Mouse (Mus musculus) liver, embryonic 11.5 days (tissue): ENCODE measurements around the gene Tmem56. TPM values are rescaled to one million over a fixed set of nuclear protein-coding genes. Genes with fewer than 3 reads are reported as not detected.

Experiments used
- ATAC-seq: fragments of 200-750 bp; cut with Nextera tagmentation; replicated peaks from 2 replicates; pipeline ENCODE4 v1.8.0; 2017; ENCODE audit warnings: moderate number of reproducible peaks, mild to moderate bottlenecking, moderate TSS enrichment, moderate library complexity; ENCODE audit not compliant: low FRiP score
- DNase-seq: peaks from one replicate; pipeline ENCODE4 v3.0.0-alpha.2; 2017; ENCODE audit warnings: low spot score
- H3K27ac ChIP-seq: fragments of 300-500 bp; sonication (generic); 2 replicates; pipeline ENCODE4 v1.5.1; 2014; ENCODE audit warnings: mild to moderate bottlenecking, low read depth, low read length, control low read depth
- H3K27me3 ChIP-seq: fragments of 300-500 bp; sonication (generic); replicated peaks from 2 replicates; pipeline ENCODE4 v1.6.1; 2014; ENCODE audit warnings: low read length, mixed read lengths; ENCODE audit not compliant: control insufficient read depth, insufficient read depth
- H3K36me3 ChIP-seq: fragments of 300-500 bp; sonication (generic); 2 replicates; pipeline ENCODE4 v1.6.1; 2014; ENCODE audit warnings: mild to moderate bottlenecking, low read length, moderate library complexity, mixed read lengths; ENCODE audit not compliant: control insufficient read depth, insufficient read depth
- H3K4me1 ChIP-seq: fragments of 300-500 bp; sonication (generic); replicated peaks from 2 replicates; pipeline ENCODE4 v1.6.1; 2014; ENCODE audit warnings: low read length, mixed read lengths; ENCODE audit not compliant: control insufficient read depth, insufficient read depth
- H3K4me2 ChIP-seq: fragments of 300-500 bp; sonication (generic); 2 replicates; pipeline ENCODE4 v1.6.1; 2014; ENCODE audit warnings: mild to moderate bottlenecking, control low read depth, moderate library complexity
- H3K4me3 ChIP-seq: fragments of 300-500 bp; sonication (generic); 2 replicates; pipeline ENCODE4 v1.5.1; 2014; ENCODE audit warnings: low read depth, low read length, control low read depth
- H3K9ac ChIP-seq: fragments of 300-500 bp; sonication (generic); 2 replicates; pipeline ENCODE4 v1.6.1; 2014; ENCODE audit warnings: low read depth, low read length, control low read depth
- H3K9me3 ChIP-seq: fragments of 300-500 bp; sonication (generic); 2 replicates; pipeline ENCODE4 v1.6.1; 2016; ENCODE audit warnings: low read length, inconsistent platforms, mixed read lengths; ENCODE audit not compliant: control insufficient read depth
- WGBS: fragments of 180-500 bp; shearing (Covaris S2); extraction: QIAGEN DNeasy Blood & Tissue Kit; methylation state at CpG from one replicate; pipeline ENCODE4 v1.1.7; 2014; 5-methylcytosine and 5-hydroxymethylcytosine counted together
- polyA plus RNA-seq: library from polyadenylated mRNA; unstranded; fragments of >200 nt; fragmentation: Nextera tagmentation; extraction: Ambion mirVana; gene quantifications from 2 replicates; pipeline ENCODE4 v1.2.1, GENCODE M21; 2014

Gene Tmem56
- polyA plus RNA-seq, 1 experiment from 2014 or later, result 31.2 TPM

- no peak for ATAC-seq
- H3K4me3 ChIP-seq, result no peak overlapping the region
- no peak overlapping the region for H3K4me2 ChIP-seq
- H3K36me3 ChIP-seq, result no peaks in the 10 kb centered on the region
- H3K27me3 ChIP-seq, result no peaks in the 10 kb centered on the region
- no peaks in the 10 kb centered on the region for H3K9me3 ChIP-seq
- no peak for DNase-seq
- WGBS, result 81% methylated on average over 9 of the region's 9 CpGs
- no peak overlapping the region for H3K27ac ChIP-seq
- H3K4me1 ChIP-seq, result peaks cover 3% of the 10 kb centered on the region; the same call in 1 of the 2 replicates
- H3K9ac ChIP-seq, result no peak overlapping the region
These were observed 30.1 kb upstream of the Tmem56 start for GRCm38 (mm10) chr3:121312979-121313378.

DNA sequence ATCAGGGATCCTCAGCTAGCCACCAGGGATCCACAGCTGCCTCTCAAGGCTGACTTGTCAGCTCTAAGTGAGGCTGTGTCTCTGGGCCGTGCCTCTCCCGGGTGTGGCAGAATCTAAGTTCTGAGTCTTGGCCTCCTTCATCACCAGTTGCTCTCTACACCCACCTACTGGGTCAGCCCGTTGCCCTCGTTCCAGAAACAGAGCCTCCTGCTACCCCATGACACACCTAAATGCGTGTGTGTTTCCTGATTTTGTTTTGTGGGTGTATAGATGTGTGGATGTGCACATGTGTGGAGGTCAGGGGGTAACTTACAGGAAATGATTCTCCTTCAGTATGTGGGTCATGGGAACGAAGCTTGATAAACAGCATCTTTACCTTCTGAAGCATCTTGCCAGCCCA, 29.5 kb upstream of the Tmem56 start:
- H3K36me3 ChIP-seq, result no peaks in the 10 kb centered on the region
- no peaks in the 10 kb centered on the region for H3K27me3 ChIP-seq
- H3K9me3 ChIP-seq, result no peaks in the 10 kb centered on the region
- H3K4me1 ChIP-seq, result peaks cover 3% of the 10 kb centered on the region; the same call in 1 of the 2 replicates
- H3K9ac ChIP-seq, result no peak overlapping the region
- H3K27ac ChIP-seq, result no peak overlapping the region
- 78% methylated on average over 6 of the region's 6 CpGs for WGBS
- no peak for DNase-seq
- H3K4me3 ChIP-seq, result no peak overlapping the region
- no peak overlapping the region for H3K4me2 ChIP-seq
- ATAC-seq, result no peak

GRCm38 (mm10) chr3:121309896-121310714, 27.2 kb upstream of the Tmem56 start:
- Histone ChIP-seq H3K9ac (no peak overlapping the region), H3K36me3 (no peaks in the 10 kb centered on the region), H3K4me3 (no peak overlapping the region), H3K4me2 (no peak overlapping the region), H3K9me3 (no peaks in the 10 kb centered on the region), H3K27ac (no peak overlapping the region), H3K27me3 (no peaks in the 10 kb centered on the region), H3K4me1 (peaks cover 3% of the 10 kb centered on the region; the same call in 1 of the 2 replicates)
- ATAC-seq (no peak), DNase-seq (no peak)
- WGBS, result 86% methylated on average over 16 of the region's 16 CpGs

- H3K9ac ChIP-seq, result no peak overlapping the region
- H3K4me2 ChIP-seq, result no peak overlapping the region
- 0 out of 2 replicates have a peak, but pooled peaks have one; percentile 53 for ATAC-seq
- no peaks in the 10 kb centered on the region for H3K9me3 ChIP-seq
- no peaks in the 10 kb centered on the region for H3K27me3 ChIP-seq
- no peak overlapping the region for H3K4me3 ChIP-seq
- WGBS, result 56% methylated on average over 4 of the region's 4 CpGs
- H3K27ac ChIP-seq, result no peak overlapping the region
- peaks cover 3% of the 10 kb centered on the region; the same call in 1 of the 2 replicates for H3K4me1 ChIP-seq
- H3K36me3 ChIP-seq, result no peaks in the 10 kb centered on the region
- DNase-seq, result no peak
These were observed 26.5 kb upstream of the Tmem56 start for GRCm38 (mm10) chr3:121309429-121309828.

DNA sequence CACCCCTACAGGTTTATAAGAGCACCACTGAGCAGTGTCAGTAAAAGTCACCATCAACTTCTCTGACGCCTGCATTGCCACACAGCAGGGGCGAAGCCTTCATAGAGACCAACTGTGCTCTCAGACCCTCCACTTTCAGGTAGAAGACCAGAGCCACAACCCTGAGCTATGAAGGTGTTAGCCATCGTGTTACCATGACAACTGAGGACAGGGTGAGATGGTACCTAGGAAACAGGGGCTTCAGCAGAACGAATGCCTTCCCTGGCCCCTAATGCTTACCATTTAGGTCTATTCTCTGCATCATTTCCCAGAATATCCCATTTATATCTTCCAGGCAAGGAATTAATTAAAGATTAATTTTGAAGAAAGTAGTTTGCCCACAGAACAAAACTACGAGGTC, 26.0 kb upstream of the Tmem56 start:
- Histone ChIP-seq H3K4me1 (peaks cover 3% of the 10 kb centered on the region; the same call in 1 of the 2 replicates), H3K9me3 (no peaks in the 10 kb centered on the region), H3K4me3 (no peak overlapping the region), H3K27me3 (no peaks in the 10 kb centered on the region), H3K27ac (no peak overlapping the region), H3K36me3 (no peaks in the 10 kb centered on the region), H3K9ac (no peak overlapping the region), H3K4me2 (no peak overlapping the region)
- WGBS, result 84% methylated on average over 5 of the region's 5 CpGs
- DNase-seq (no peak), ATAC-seq (no peak)

- Histone ChIP-seq H3K4me3 (no peak overlapping the region), H3K9ac (no peak overlapping the region), H3K27me3 (no peaks in the 10 kb centered on the region), H3K36me3 (no peaks in the 10 kb centered on the region), H3K4me2 (no peak overlapping the region), H3K9me3 (no peaks in the 10 kb centered on the region), H3K27ac (no peak overlapping the region), H3K4me1 (peaks cover 3% of the 10 kb centered on the region; the same call in 1 of the 2 replicates)
- DNase-seq (no peak), ATAC-seq (peak; percentile 65)
- 77% methylated on average over 7 of the region's 7 CpGs for WGBS
These were observed 24.8 kb upstream of the Tmem56 start for GRCm38 (mm10) chr3:121307532-121308234.

DNA sequence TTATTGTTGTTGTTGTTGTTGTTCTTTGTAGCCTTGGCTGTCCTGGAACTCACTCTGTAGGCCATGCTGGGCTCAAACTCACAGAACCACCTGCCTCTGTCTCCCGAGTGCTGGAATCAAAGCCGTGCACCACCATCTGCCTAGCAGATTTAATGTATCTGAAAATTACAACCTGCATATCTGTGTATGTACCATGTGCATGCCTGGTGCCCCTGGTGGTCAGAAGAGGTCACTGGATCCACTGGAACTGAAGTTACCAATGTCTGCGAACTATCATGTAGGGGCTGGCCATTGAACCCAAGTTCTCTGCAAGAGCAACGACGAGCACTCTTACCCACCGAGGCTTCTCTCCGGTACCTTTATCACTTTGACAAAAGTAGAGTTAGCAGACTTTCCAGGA, 23.7 kb upstream of the Tmem56 start:
- Histone ChIP-seq H3K4me3 (no peak overlapping the region), H3K9me3 (no peaks in the 10 kb centered on the region), H3K9ac (no peak overlapping the region), H3K4me1 (peaks cover 3% of the 10 kb centered on the region; the same call in 1 of the 2 replicates), H3K36me3 (no peaks in the 10 kb centered on the region), H3K27ac (no peak overlapping the region), H3K4me2 (no peak overlapping the region), H3K27me3 (no peaks in the 10 kb centered on the region)
- 91% methylated on average over 7 of the region's 7 CpGs for WGBS
- DNase-seq (no peak), ATAC-seq (no peak)

DNA sequence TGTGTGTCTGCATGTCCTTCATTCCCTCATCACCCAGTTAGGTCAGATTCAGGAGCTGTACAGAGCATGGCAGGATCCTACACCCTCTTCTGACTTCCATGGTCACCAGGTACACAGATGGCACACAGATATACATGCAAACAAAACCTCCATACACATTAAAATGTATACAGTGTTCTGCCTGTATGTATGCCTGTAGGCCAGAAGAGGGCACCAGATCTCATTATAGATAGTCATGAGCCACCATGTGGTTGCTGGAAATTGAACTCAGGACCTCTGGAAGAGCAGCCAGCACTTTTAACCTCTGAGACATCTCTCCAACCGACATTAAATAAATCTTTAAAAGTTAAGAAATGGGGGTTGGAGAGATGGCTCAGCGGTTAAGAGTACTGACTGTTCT, 11.3 kb upstream of the Tmem56 start:
- DNase-seq (no peak), ATAC-seq (no peak)
- Histone ChIP-seq H3K9ac (no peak overlapping the region), H3K4me2 (no peak overlapping the region), H3K4me1 (peaks cover 12% of the 10 kb centered on the region), H3K36me3 (no peaks in the 10 kb centered on the region), H3K4me3 (no peak overlapping the region), H3K27me3 (no peaks in the 10 kb centered on the region), H3K27ac (no peak overlapping the region), H3K9me3 (no peaks in the 10 kb centered on the region)
- 68% methylated on average over 2 of the region's 2 CpGs for WGBS
